Mouse (Mus musculus): ENCODE measurements around the gene Arhgap19.

GRCm38 (mm10) chr19:41839685-41840084, 37.8 kb upstream of the Arhgap19 start:
- no peak for TF ChIP-seq CTCF (IDR thresholded peaks at IDR 0.05; ENCODE audit: low read depth)
- TF ChIP-seq EP300 (IDR thresholded peaks at IDR 0.05; ENCODE audit: low read depth), result no peak

Data from liver, embryonic 14.5 days (tissue).